Mouse (Mus musculus) hindbrain, embryonic 14.5 days (tissue): ENCODE results near the gene Smim8. TPM values are rescaled to one million over a fixed set of nuclear protein-coding genes. Genes with fewer than 3 reads are reported as not detected.
"Not testable (repeated sequence)": the region's sequence is repeated elsewhere in the genome, so short reads cannot be mapped to it uniquely, and the experiment has no call there.

Source experiments
- ATAC-seq: fragments of 200-750 bp; cut with Nextera tagmentation; 2 replicates; pipeline ENCODE4 v1.8.0; 2017; ENCODE audit warnings: moderate number of reproducible peaks, mild to moderate bottlenecking, moderate TSS enrichment, moderate library complexity; ENCODE audit not compliant: low FRiP score
- DNase-seq: peaks from one replicate; pipeline ENCODE4 v3.0.0-alpha.2; 2015; ENCODE audit warnings: low spot score
- H3K27ac ChIP-seq: fragments of 300-500 bp; sonication (generic); 2 replicates; pipeline ENCODE4 v1.5.1; 2014; ENCODE audit warnings: mild to moderate bottlenecking, moderate library complexity
- H3K27me3 ChIP-seq: fragments of 300-500 bp; sonication (generic); 2 replicates; pipeline ENCODE4 v1.6.1; 2014; ENCODE audit warnings: mild to moderate bottlenecking, low read length, mixed read lengths; ENCODE audit not compliant: control insufficient read depth, insufficient read depth
- H3K36me3 ChIP-seq: fragments of 300-500 bp; sonication (generic); replicated peaks from 2 replicates; pipeline ENCODE4 v1.6.1; 2014; ENCODE audit not compliant: control insufficient read depth, insufficient read depth
- H3K4me1 ChIP-seq: fragments of 300-500 bp; sonication (generic); replicated peaks from 2 replicates; pipeline ENCODE4 v1.6.1; 2014; ENCODE audit warnings: antibody characterized with exemption, low read length, mixed read lengths; ENCODE audit not compliant: control insufficient read depth, insufficient read depth
- H3K4me2 ChIP-seq: fragments of 300-500 bp; sonication (generic); replicated peaks from 2 replicates; pipeline ENCODE4 v1.6.1; 2014; ENCODE audit warnings: mild to moderate bottlenecking, moderate library complexity
- H3K4me3 ChIP-seq: fragments of 300-500 bp; sonication (generic); replicated peaks from 2 replicates; pipeline ENCODE4 v1.5.1; 2014; ENCODE audit warnings: mild to moderate bottlenecking, low read length
- H3K9ac ChIP-seq: fragments of 300-500 bp; sonication (generic); 2 replicates; pipeline ENCODE4 v1.6.1; 2014
- H3K9me3 ChIP-seq: fragments of 300-500 bp; sonication (generic); 2 replicates; pipeline ENCODE4 v1.6.1; 2016; ENCODE audit warnings: low read length; ENCODE audit not compliant: control insufficient read depth
- WGBS: fragments of 180-500 bp; shearing (Covaris S2); extraction: QIAGEN DNeasy Blood & Tissue Kit; methylation state at CpG from one replicate; pipeline ENCODE4 v1.1.7; 2014; 5-methylcytosine and 5-hydroxymethylcytosine counted together
- polyA plus RNA-seq: library from polyadenylated mRNA; unstranded; fragments of >200 nt; fragmentation: Nextera tagmentation; extraction: Ambion mirVana; gene quantifications from 2 replicates; pipeline ENCODE4 v1.2.1, GENCODE M21; 2014

The Smim8 gene
- polyA plus RNA-seq, 1 experiment from 2014 or later = 53.5 TPM

GRCm38 (mm10) chr4:34725710-34726109 lies 52.5 kb downstream of the Smim8 start:
- not testable (repeated sequence) for H3K9ac ChIP-seq, H3K27ac ChIP-seq, H3K4me1 ChIP-seq, H3K4me3 ChIP-seq, H3K36me3 ChIP-seq, DNase-seq, ATAC-seq, H3K9me3 ChIP-seq, H3K4me2 ChIP-seq
- WGBS = 94% methylated on average over 3 of the region's 3 CpGs
- H3K27me3 ChIP-seq = peaks cover 14% of the 10 kb centered on the region

DNA sequence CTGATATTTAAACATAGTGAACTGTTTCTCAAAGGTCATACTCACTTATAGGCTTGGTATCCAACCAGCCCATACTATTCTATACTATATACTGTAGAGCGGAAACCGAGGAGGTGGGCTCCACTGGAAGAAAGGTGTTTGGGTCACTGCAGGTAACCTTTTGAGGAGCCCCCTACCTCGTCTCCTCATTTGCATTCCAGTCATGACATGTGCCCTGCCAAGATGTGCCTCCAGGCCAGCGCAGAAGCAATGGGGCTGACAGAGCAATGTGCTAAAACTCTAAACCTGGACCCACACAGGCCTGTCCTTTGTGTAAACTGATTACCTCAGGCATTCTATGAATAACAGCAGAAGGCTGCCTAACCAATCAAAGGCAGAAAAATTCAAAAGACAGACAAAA lies 53.9 kb downstream of the Smim8 start:
- H3K27me3 ChIP-seq = no peaks in the 10 kb centered on the region
- no peak for ATAC-seq
- no peak overlapping the region for H3K4me2 ChIP-seq
- 57% methylated on average over 4 of the region's 4 CpGs for WGBS
- no peak overlapping the region for H3K9ac ChIP-seq
- peaks cover 6% of the 10 kb centered on the region; the same call in 1 of the 2 replicates for H3K9me3 ChIP-seq
- H3K4me1 ChIP-seq = no peaks in the 10 kb centered on the region
- H3K4me3 ChIP-seq = no peak overlapping the region
- DNase-seq = no peak
- H3K36me3 ChIP-seq = no peaks in the 10 kb centered on the region
- no peak overlapping the region for H3K27ac ChIP-seq

DNA sequence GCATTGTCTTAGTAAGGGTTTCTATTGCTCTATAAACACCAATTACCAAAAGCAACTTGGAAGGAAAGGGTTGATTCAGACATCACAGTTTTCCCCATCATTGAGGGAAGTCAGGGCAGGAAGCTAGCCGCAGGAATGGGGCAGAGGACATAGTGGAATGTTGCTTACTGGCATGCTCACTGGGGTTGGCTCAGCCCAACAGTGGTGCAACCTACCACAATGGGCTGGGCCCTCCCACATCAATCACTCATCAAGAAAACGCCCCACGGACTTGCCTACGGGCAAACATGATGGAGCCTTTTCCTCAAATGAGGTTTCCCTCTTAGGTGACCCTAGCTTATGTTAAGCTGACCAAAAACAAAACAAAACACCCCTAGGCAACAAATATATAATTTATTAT lies 55.0 kb downstream of the Smim8 start:
- Histone ChIP-seq H3K27ac (no peak overlapping the region), H3K27me3 (no peaks in the 10 kb centered on the region), H3K9ac (no peak overlapping the region), H3K4me3 (no peak overlapping the region), H3K4me1 (no peaks in the 10 kb centered on the region), H3K4me2 (no peak overlapping the region), H3K9me3 (peaks cover 6% of the 10 kb centered on the region; the same call in 1 of the 2 replicates), H3K36me3 (no peaks in the 10 kb centered on the region)
- DNase-seq = no peak
- no peak for ATAC-seq
- 62% methylated on average over 4 of the region's 4 CpGs for WGBS

GRCm38 (mm10) chr4:34720127-34720895 lies 57.9 kb downstream of the Smim8 start:
- H3K9me3 ChIP-seq = peaks cover 6% of the 10 kb centered on the region; the same call in 1 of the 2 replicates
- 93% methylated on average over 7 of the region's 7 CpGs for WGBS
- no peaks in the 10 kb centered on the region for H3K4me1 ChIP-seq
- no peaks in the 10 kb centered on the region for H3K36me3 ChIP-seq
- H3K27ac ChIP-seq = no peak overlapping the region
- no peaks in the 10 kb centered on the region for H3K27me3 ChIP-seq
- DNase-seq (no peak), ATAC-seq (no peak)
- H3K4me2 ChIP-seq = no peak overlapping the region
- H3K4me3 ChIP-seq = no peak overlapping the region
- H3K9ac ChIP-seq = no peak overlapping the region

DNA sequence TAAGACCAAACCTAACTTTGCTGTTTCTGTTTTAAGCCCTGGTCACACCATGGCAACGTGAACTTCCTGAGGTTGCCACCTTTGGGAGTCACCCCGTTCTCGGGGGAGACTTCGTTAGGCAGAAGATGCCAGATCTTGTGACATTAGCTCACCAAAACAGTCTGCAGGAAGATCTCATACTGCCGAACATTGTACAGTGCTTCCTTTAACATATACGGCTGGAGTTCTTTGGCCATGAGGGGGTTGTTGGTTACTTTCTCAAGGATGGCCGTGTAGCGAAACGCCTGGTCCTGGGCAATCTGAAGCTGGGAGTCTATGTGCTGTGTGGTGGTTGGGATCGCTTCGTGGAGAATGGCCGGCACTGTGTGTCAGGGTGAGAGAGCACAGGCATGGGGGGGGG lies 58.8 kb downstream of the Smim8 start:
- 97% methylated on average over 12 of the region's 12 CpGs for WGBS
- H3K9me3 ChIP-seq = peaks cover 6% of the 10 kb centered on the region; the same call in 1 of the 2 replicates
- H3K27ac ChIP-seq = no peak overlapping the region
- H3K4me1 ChIP-seq = no peaks in the 10 kb centered on the region
- no peak for DNase-seq
- H3K27me3 ChIP-seq = no peaks in the 10 kb centered on the region
- no peaks in the 10 kb centered on the region for H3K36me3 ChIP-seq
- no peak overlapping the region for H3K4me3 ChIP-seq
- no peak overlapping the region for H3K4me2 ChIP-seq
- H3K9ac ChIP-seq = no peak overlapping the region
- ATAC-seq = no peak

Other genes starting within 250 kb of the Smim8 start
- gene Akirin2, start 227.5 kb downstream of the Smim8 start, polyA plus RNA-seq = 92.5 and 93.7 TPM in 2 replicates
- 95.3 and 96.2 TPM in 2 replicates for gene Orc3, start 163.5 kb downstream of the Smim8 start, polyA plus RNA-seq
- 45.8 and 50.3 TPM in 2 replicates for gene Rars2, start 163.5 kb downstream of the Smim8 start, polyA plus RNA-seq
- 37.0 and 47.3 TPM in 2 replicates for gene Slc35a1, start 91.0 kb downstream of the Smim8 start, polyA plus RNA-seq
- 4.6 and 5.9 TPM in 2 replicates for gene Cfap206, start 48.2 kb downstream of the Smim8 start, polyA plus RNA-seq
- gene Gm136, start 22.2 kb downstream of the Smim8 start, polyA plus RNA-seq = not detected in 2 replicates
- gene Zfp292, start 104.5 kb upstream of the Smim8 start, polyA plus RNA-seq = 34.8 and 36.5 TPM in 2 replicates
- gene Cga, start 115.4 kb upstream of the Smim8 start, polyA plus RNA-seq = not detected in 2 replicates